Mouse (Mus musculus) MEL (cell line): ENCODE results near the gene Frmd5. TPM values are rescaled to one million over a fixed set of nuclear protein-coding genes. Genes with fewer than 3 reads are reported as not detected.

Experiments
- DNase-seq: peaks from one replicate; pipeline ENCODE4 v3.0.0; 2011; ENCODE audit warnings: low read depth, low spot score
- H3K27ac ChIP-seq: 2 replicates; pipeline ENCODE4 v1.5.1; 2012; ENCODE audit warnings: low read depth, mild to moderate bottlenecking, control low read depth, low read length, moderate library complexity; ENCODE audit not compliant: control insufficient read depth
- H3K27me3 ChIP-seq, 2 experiments: fragments of 150-350 bp in 1 of 2; sonication (generic) in 1 of 2; 2 replicates each; pipeline ENCODE4 v1.6.1; 2012; ENCODE audit warnings: low read length in 2 of 2, mild to moderate bottlenecking in 2 of 2, improper control_type of control experiment in 1 of 2, moderate library complexity in 1 of 2; ENCODE audit not compliant: insufficient read depth in 2 of 2, control insufficient read depth in 1 of 2
- H3K36me3 ChIP-seq, 2 experiments: 2 replicates each; pipeline ENCODE4 v1.6.1; 2012 to 2014; ENCODE audit warnings: low read length in 2 of 2, improper control_type of control experiment in 1 of 2, inconsistent platforms in 1 of 2, mild to moderate bottlenecking in 1 of 2; ENCODE audit not compliant: insufficient read depth in 2 of 2, control insufficient read depth in 1 of 2
- H3K4me1 ChIP-seq, 2 experiments: fragments of 150-350 bp in 1 of 2; sonication (generic) in 1 of 2; 2 replicates each; pipeline ENCODE4 v1.6.1; 2012; ENCODE audit warnings: low read length in 2 of 2, improper control_type of control experiment in 1 of 2, mild to moderate bottlenecking in 1 of 2; ENCODE audit not compliant: insufficient read depth in 2 of 2, control insufficient read depth in 1 of 2
- H3K4me3 ChIP-seq, 2 experiments: fragments of 150-350 bp in 1 of 2; sonication (generic) in 1 of 2; 2 replicates each; pipeline ENCODE4 v1.5.1; 2012; ENCODE audit warnings: low read depth in 2 of 2, low read length in 2 of 2, mild to moderate bottlenecking in 2 of 2, moderate library complexity in 2 of 2, control low read depth in 1 of 2, improper control_type of control experiment in 1 of 2; ENCODE audit not compliant: control insufficient read depth in 1 of 2, insufficient read depth in 1 of 2
- H3K79me2 ChIP-seq: 2 replicates; pipeline ENCODE4 v1.6.1; 2012; ENCODE audit warnings: mild to moderate bottlenecking, low read length, moderate library complexity; ENCODE audit not compliant: control insufficient read depth, poor library complexity, insufficient read depth
- H3K9ac ChIP-seq: 2 replicates; pipeline ENCODE4 v1.6.1; 2012; ENCODE audit warnings: low read depth, mild to moderate bottlenecking, control low read depth, low read length, moderate library complexity; ENCODE audit not compliant: control insufficient read depth, poor library complexity, severe bottlenecking
- H3K9me3 ChIP-seq: fragments of 150-350 bp; sonication (generic); replicated peaks from 2 replicates; pipeline ENCODE4 v1.6.1; 2012; ENCODE audit warnings: mild to moderate bottlenecking, low read length, improper control_type of control experiment, moderate library complexity; ENCODE audit not compliant: insufficient read depth
- CHD1 ChIP-seq: IDR thresholded peaks from 2 replicates; pipeline ENCODE4 v1.6.1; 2012; ENCODE audit warnings: low read depth, mild to moderate bottlenecking, inconsistent platforms, low read length, improper control_type of control experiment
- CHD2 ChIP-seq: IDR thresholded peaks from 2 replicates; pipeline ENCODE4 v1.6.1; 2011; ENCODE audit warnings: low read length, improper control_type of control experiment
- CTCF ChIP-seq, 3 experiments: IDR thresholded peaks in 2 of 3; conservative IDR thresholded peaks in 1 of 3; 2 replicates each; pipeline ENCODE4 v1.5.1; 2011 to 2012; ENCODE audit warnings: low read length in 3 of 3, low read depth in 2 of 3, mild to moderate bottlenecking in 2 of 3, improper control_type of control experiment in 1 of 3, inconsistent platforms in 1 of 3, mixed read lengths in 1 of 3, moderate library complexity in 1 of 3; ENCODE audit not compliant: control insufficient read depth in 1 of 3, insufficient read depth in 1 of 3, poor library complexity in 1 of 3, severe bottlenecking in 1 of 3
- ELF1 ChIP-seq: IDR thresholded peaks from 2 replicates; pipeline ENCODE4 v1.6.1; 2014; ENCODE audit warnings: low read depth, mild to moderate bottlenecking, inconsistent platforms, low read length, improper control_type of control experiment, moderate library complexity
- EP300 ChIP-seq, 2 experiments: IDR thresholded peaks; 2 replicates each; pipeline ENCODE4 v1.6.1; 2011; ENCODE audit warnings: improper control_type of control experiment in 2 of 2, low read length in 2 of 2, low read depth in 1 of 2, mild to moderate bottlenecking in 1 of 2
- ETS1 ChIP-seq: IDR thresholded peaks from 2 replicates; pipeline ENCODE4 v1.6.1; 2012; ENCODE audit warnings: low read depth, mild to moderate bottlenecking, inconsistent platforms, low read length, improper control_type of control experiment, moderate library complexity
- GATA1 ChIP-seq: IDR thresholded peaks from 2 replicates; pipeline ENCODE4 v1.6.1; 2011; ENCODE audit warnings: low read depth, low read length, improper control_type of control experiment
- HCFC1 ChIP-seq: IDR thresholded peaks from 2 replicates; pipeline ENCODE4 v1.6.1; 2012; ENCODE audit warnings: low read depth, mild to moderate bottlenecking, inconsistent platforms, low read length, improper control_type of control experiment, moderate library complexity
- JUND ChIP-seq: IDR thresholded peaks from 2 replicates; pipeline ENCODE4 v1.6.1; 2011; ENCODE audit warnings: low read depth, mild to moderate bottlenecking, improper control_type of control experiment, low read length
- KAT2A ChIP-seq: conservative IDR thresholded peaks from 2 replicates; pipeline ENCODE4 v1.6.1; 2012; ENCODE audit warnings: low read depth, low read length, improper control_type of control experiment, inconsistent platforms
- MAFK ChIP-seq: IDR thresholded peaks from 2 replicates; pipeline ENCODE4 v1.6.1; 2011; ENCODE audit warnings: low read depth, mild to moderate bottlenecking, low read length, improper control_type of control experiment, borderline replicate concordance
- MAZ ChIP-seq: IDR thresholded peaks from 2 replicates; pipeline ENCODE4 v1.6.1; 2012; ENCODE audit warnings: low read depth, mild to moderate bottlenecking, inconsistent platforms, low read length, improper control_type of control experiment
- NRF1 ChIP-seq: IDR thresholded peaks from 2 replicates; pipeline ENCODE4 v1.6.1; 2014; ENCODE audit warnings: low read depth, mild to moderate bottlenecking, inconsistent platforms, low read length, improper control_type of control experiment, moderate library complexity; ENCODE audit not compliant: poor library complexity, insufficient read depth, severe bottlenecking
- POLR2AphosphoS2 ChIP-seq: IDR thresholded peaks from 2 replicates; pipeline ENCODE4 v1.6.1; 2011; ENCODE audit warnings: low read length, improper control_type of control experiment
- SIN3A ChIP-seq: IDR thresholded peaks from 2 replicates; pipeline ENCODE4 v1.6.1; 2012; ENCODE audit warnings: low read length, improper control_type of control experiment, inconsistent platforms
- SMC3 ChIP-seq: IDR thresholded peaks from 2 replicates; pipeline ENCODE4 v1.6.1; 2011; ENCODE audit warnings: low read depth, low read length, improper control_type of control experiment
- TAL1 ChIP-seq: IDR thresholded peaks from 2 replicates; pipeline ENCODE4 v1.6.1; 2012; ENCODE audit warnings: mild to moderate bottlenecking, inconsistent platforms, low read length, moderate library complexity, mixed read lengths
- TBP ChIP-seq: IDR thresholded peaks from 2 replicates; pipeline ENCODE4 v1.8.0; 2011; ENCODE audit warnings: low read depth, low read length, improper control_type of control experiment
- TCF12 ChIP-seq: IDR thresholded peaks from 2 replicates; pipeline ENCODE4 v1.6.1; 2014; ENCODE audit warnings: low read depth, mild to moderate bottlenecking, inconsistent platforms, low read length, improper control_type of control experiment, moderate library complexity
- UBTF ChIP-seq: IDR thresholded peaks from 2 replicates; pipeline ENCODE4 v1.6.1; 2012; ENCODE audit warnings: low read depth, mild to moderate bottlenecking, inconsistent platforms, low read length, improper control_type of control experiment, moderate library complexity, borderline replicate concordance; ENCODE audit not compliant: insufficient read depth
- USF2 ChIP-seq, 2 experiments: IDR thresholded peaks; 2 replicates each; pipeline ENCODE4 v1.6.1; 2011 to 2012; ENCODE audit warnings: improper control_type of control experiment in 2 of 2, low read length in 2 of 2, borderline replicate concordance in 1 of 2, inconsistent platforms in 1 of 2, low read depth in 1 of 2, mild to moderate bottlenecking in 1 of 2; ENCODE audit not compliant: insufficient read depth in 1 of 2
- ZC3H11A ChIP-seq: IDR thresholded peaks from 2 replicates; pipeline ENCODE4 v1.6.1; 2012; ENCODE audit warnings: low read depth, mild to moderate bottlenecking, inconsistent platforms, low read length, improper control_type of control experiment
- ZKSCAN1 ChIP-seq: IDR thresholded peaks from 2 replicates; pipeline ENCODE4 v1.6.1; 2012; ENCODE audit warnings: low read depth, mild to moderate bottlenecking, inconsistent platforms, low read length, improper control_type of control experiment, moderate library complexity
- ZMIZ1 ChIP-seq: IDR thresholded peaks from 2 replicates; pipeline ENCODE4 v1.6.1; 2012; ENCODE audit warnings: low read depth, mild to moderate bottlenecking, inconsistent platforms, low read length, improper control_type of control experiment, moderate library complexity
- polyA plus RNA-seq, 2 experiments: library from polyadenylated mRNA; stranded (reverse) in 1 of 2; unstranded in 1 of 2; fragments of >175 nt in 1 of 2; fragments of >200 nt in 1 of 2; gene quantifications; 2 replicates each; pipeline versions ENCODE4 v1.2.1 to v1.2.4; 2012; ENCODE audit warnings: low replicate concordance in 2 of 2, low read depth in 1 of 2; ENCODE audit not compliant: insufficient read length in 2 of 2, insufficient read depth in 1 of 2, missing spikeins in 1 of 2
- total RNA-seq: library from RNA; depleted of rRNA; stranded (reverse); fragments of 300-350 nt; gene quantifications from 2 replicates; pipeline ENCODE4 v1.2.3, GENCODE M21; 2012

The Frmd5 gene
- total and polyA plus RNA-seq, 3 experiments = 0.04 to 0.15 TPM; not detected in 1

- H3K27me3 ChIP-seq = peaks cover 13 to 14% of the 10 kb centered on the region in 2 experiments
- H3K79me2 ChIP-seq = no peaks in the 10 kb centered on the region
- no peaks in the 10 kb centered on the region for H3K9me3 ChIP-seq
- no peaks in the 10 kb centered on the region for H3K4me1 ChIP-seq
- no peak for DNase-seq
- TF ChIP-seq SMC3 (no peak), POLR2AphosphoS2 (no peak), ZKSCAN1 (no peak), TAL1 (no peak), ZMIZ1 (no peak), UBTF (no peak), TCF12 (no peak), MAFK (no peak), ELF1 (no peak), SIN3A (no peak), CHD1 (no peak), CHD2 (no peak), HCFC1 (no peak), ETS1 (no peak), GATA1 (no peak)
- no peak overlapping the region for H3K4me3 ChIP-seq
- H3K9ac ChIP-seq = no peak overlapping the region
- H3K27ac ChIP-seq = no peak overlapping the region
- H3K36me3 ChIP-seq = no peaks in the 10 kb centered on the region
Observed at GRCm38 (mm10) chr2:121625901-121626300, 181.0 kb downstream of the Frmd5 start.

DNA sequence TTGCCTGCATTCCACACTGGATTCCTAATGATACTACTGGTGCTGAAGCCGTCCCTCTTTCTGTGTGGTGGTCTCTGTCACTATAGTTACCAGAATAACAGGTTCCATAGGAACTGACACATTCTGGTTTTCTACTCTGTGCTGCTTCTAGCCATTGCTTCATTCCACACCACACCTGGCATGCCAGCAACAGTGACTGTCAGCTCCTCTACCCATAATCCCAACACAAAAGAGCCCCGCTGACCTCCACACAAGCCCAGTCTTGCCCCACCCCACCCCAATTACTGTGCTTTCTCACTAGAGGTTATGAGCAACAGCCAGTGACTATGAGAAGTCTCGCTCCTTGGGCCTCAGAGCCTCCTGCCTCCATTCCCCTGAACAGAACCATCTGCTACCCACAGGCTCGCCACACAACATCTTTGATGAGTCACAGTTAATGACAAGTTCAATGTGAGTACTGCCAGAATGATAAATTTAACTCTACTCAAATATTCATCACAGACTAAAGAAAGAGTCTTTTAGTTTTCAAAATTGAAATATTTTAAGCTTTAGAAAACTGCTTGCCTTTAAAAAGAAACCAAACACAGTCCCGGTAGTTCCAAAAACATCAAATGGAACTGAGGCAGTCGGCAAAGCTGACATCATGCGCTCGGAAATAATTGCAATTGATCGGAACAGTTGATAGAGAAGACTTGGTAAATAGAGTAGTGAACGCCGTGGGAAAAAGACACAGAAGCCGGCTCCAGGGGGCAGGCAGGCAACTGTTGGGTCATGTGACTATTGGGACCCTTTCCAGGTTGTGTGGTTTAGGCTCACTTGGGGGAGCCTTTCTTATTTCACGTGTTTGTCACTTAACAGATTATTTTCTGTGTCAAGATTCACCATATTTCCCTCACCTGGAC lies 185.4 kb downstream of the Frmd5 start:
- no peak for DNase-seq
- Histone ChIP-seq H3K4me3 (no peak overlapping the region), H3K27ac (no peak overlapping the region), H3K79me2 (no peaks in the 10 kb centered on the region), H3K4me1 (0 out of 4 replicates have a peak, but pooled peaks cover 0 to 4% of the 10 kb centered on the region in 2 experiments), H3K9ac (no peak overlapping the region), H3K27me3 (peaks cover 12 to 17% of the 10 kb centered on the region in 2 experiments), H3K9me3 (no peaks in the 10 kb centered on the region), H3K36me3 (0 out of 4 replicates have a peak, but pooled peaks cover 0 to 2% of the 10 kb centered on the region in 2 experiments)
- TF ChIP-seq SIN3A (no peak), TBP (no peak), CTCF (IDR thresholded peaks at IDR 0.05 in 2 of 3, conservative IDR thresholded peaks at IDR 0.05 in 1 of 3; ENCODE audit: control insufficient read depth in 1 of 3, insufficient read depth in 1 of 3, low read depth in 2 of 3, low read length in 3 of 3, poor library complexity in 1 of 3, severe bottlenecking in 1 of 3) (no peak), NRF1 (no peak), ZC3H11A (no peak), MAZ (no peak), SMC3 (no peak), ELF1 (no peak), EP300 (IDR thresholded peaks at IDR 0.05; ENCODE audit: low read depth in 1 of 2, low read length in 2 of 2) (no peak), CHD2 (no peak), TAL1 (no peak), ZMIZ1 (no peak), CHD1 (no peak), MAFK (no peak), JUND (no peak), USF2 (IDR thresholded peaks at IDR 0.05; ENCODE audit: borderline replicate concordance in 1 of 2, insufficient read depth in 1 of 2, low read depth in 1 of 2, low read length in 2 of 2) (no peak), KAT2A (no peak), ZKSCAN1 (no peak)
